Comparison of ENCODE assay signal across 26 mouse cellular contexts in genomic region chr1:177744521-177745325, GRCm38 (mm10). TPM values are rescaled to one million over a fixed set of nuclear protein-coding genes. Genes with fewer than 3 reads are reported as not detected.
DNase-seq lines count a peak whose midpoint lies in the region; ATAC-seq and TF ChIP-seq lines count a peak whose summit lies in the region.
"Had no signal": no experiment of that assay in that cellular context is flagged by ENCODE, and none has a peak within 500 bp of the region (broad histone marks: within the 10 kb centered on the region; RNA-seq: fewer than 3 reads in every experiment).

No protein-coding gene starts in this region.

- H3K9me3 ChIP-seq in kidney, embryonic 16.5 days (ENCODE audit: low read length) = peaks cover 6% of the 10 kb centered on the region
- peaks cover 1% of the 10 kb centered on the region for H3K9me3 ChIP-seq in ES-E14 (ENCODE audit: control insufficient read depth, insufficient read depth, low read depth, low read length)
- peaks cover 6% of the 10 kb centered on the region; the same call in 1 of the 2 replicates for H3K9me3 ChIP-seq in intestine, embryonic 14.5 days (ENCODE audit: control insufficient read depth, low read length)
- H3K9me3 ChIP-seq in stomach, embryonic 15.5 days = no peaks in the 10 kb centered on the region

- in situ Hi-C loops in ES-E14 (cut with MboI; ENCODE audit: low sequenced_read_pairs in 2 of 2, unreplicated experiment in 2 of 2) = no loop called here

- H3K27ac ChIP-seq in kidney, embryonic 16.5 days (ENCODE audit: low read length) = no peak overlapping the region
- H3K27ac ChIP-seq in ES-E14 (ENCODE audit: insufficient read depth, low read depth, low read length, poor library complexity, severe bottlenecking) = no peak overlapping the region
- H3K27ac ChIP-seq in intestine, embryonic 14.5 days (ENCODE audit: low read depth) = no peak overlapping the region
- no peak overlapping the region for H3K27ac ChIP-seq in stomach, embryonic 15.5 days
- H3K27ac ChIP-seq: forebrain, embryonic 10.5 days; gastrocnemius, adult 2 months; limb, embryonic 13.5 days; liver, embryonic 13.5 days; midbrain, embryonic 15.5 days had no signal

- no peak overlapping the region for H3K4me3 ChIP-seq in kidney, embryonic 16.5 days (ENCODE audit: low read length)
- H3K4me3 ChIP-seq in ES-E14 (ENCODE audit: insufficient read depth in 1 of 2, low read depth in 1 of 2, low read length in 2 of 2, poor library complexity in 1 of 2, severe bottlenecking in 1 of 2) = no peak overlapping the region
- no peak overlapping the region for H3K4me3 ChIP-seq in intestine, embryonic 14.5 days (ENCODE audit: low read depth, low read length)
- H3K4me3 ChIP-seq in stomach, embryonic 15.5 days (replicated peaks) = no peak overlapping the region
- H3K4me3 ChIP-seq: forebrain, embryonic 10.5 days; gastrocnemius, adult 2 months; limb, embryonic 13.5 days; liver, embryonic 13.5 days; midbrain, embryonic 15.5 days; myocyte had no signal

- no peaks in the 10 kb centered on the region for H3K4me1 ChIP-seq in kidney, embryonic 16.5 days (ENCODE audit: insufficient read depth, low read length)
- H3K4me1 ChIP-seq in ES-E14 (ENCODE audit: control insufficient read depth in 2 of 2, insufficient read depth in 2 of 2, low read length in 2 of 2, poor library complexity in 1 of 2) = no peaks in the 10 kb centered on the region
- H3K4me1 ChIP-seq in intestine, embryonic 14.5 days (replicated peaks; ENCODE audit: control insufficient read depth, insufficient read depth, low read length) = no peaks in the 10 kb centered on the region
- no peaks in the 10 kb centered on the region for H3K4me1 ChIP-seq in stomach, embryonic 15.5 days
- H3K4me1 ChIP-seq: limb, embryonic 13.5 days; liver, embryonic 13.5 days; midbrain, embryonic 15.5 days had no signal

- no peaks in the 10 kb centered on the region for H3K27me3 ChIP-seq in kidney, embryonic 16.5 days (ENCODE audit: insufficient read depth, low read length)
- H3K27me3 ChIP-seq in intestine, embryonic 14.5 days (replicated peaks; ENCODE audit: control insufficient read depth, insufficient read depth, low read length) = no peaks in the 10 kb centered on the region
- H3K27me3 ChIP-seq in stomach, embryonic 15.5 days (replicated peaks) = no peaks in the 10 kb centered on the region
- H3K27me3 ChIP-seq: limb, embryonic 13.5 days; liver, embryonic 13.5 days; midbrain, embryonic 15.5 days had no signal

- ATAC-seq in kidney, embryonic 16.5 days (ENCODE audit: low FRiP score, low TSS enrichment) = no peak
- ATAC-seq in intestine, embryonic 14.5 days (replicated peaks; ENCODE audit: low FRiP score, low TSS enrichment, low read depth) = 0 out of 2 replicates have a peak, but pooled peaks have one; percentile 36
- ATAC-seq in stomach, embryonic 15.5 days (ENCODE audit: insufficient read depth, low FRiP score, low read depth) = 0 out of 2 replicates have a peak, but pooled peaks have one; percentile 10
- ATAC-seq: hindbrain, embryonic 16.5 days; midbrain, embryonic 15.5 days had no signal

- 0 out of 2 replicates have a peak, but pooled peaks cover 4% of the 10 kb centered on the region for H3K36me3 ChIP-seq in kidney, embryonic 16.5 days (ENCODE audit: insufficient read depth, low read length)
- H3K36me3 ChIP-seq in ES-E14 (ENCODE audit: control insufficient read depth, insufficient read depth, low read length, poor library complexity, severe bottlenecking) = no peaks in the 10 kb centered on the region; the same call in 1 of the 2 replicates
- H3K36me3 ChIP-seq in intestine, embryonic 14.5 days (ENCODE audit: control insufficient read depth, insufficient read depth, low read length) = no peaks in the 10 kb centered on the region
- no peaks in the 10 kb centered on the region for H3K36me3 ChIP-seq in stomach, embryonic 15.5 days
- H3K36me3 ChIP-seq: limb, embryonic 13.5 days; liver, embryonic 13.5 days; midbrain, embryonic 15.5 days had no signal

- no peak overlapping the region for H3K9ac ChIP-seq in kidney, embryonic 16.5 days (replicated peaks; ENCODE audit: low read length)
- no peak overlapping the region for H3K9ac ChIP-seq in ES-E14 (ENCODE audit: insufficient read depth, low read depth, low read length, poor library complexity, severe bottlenecking)
- H3K9ac ChIP-seq in intestine, embryonic 14.5 days (ENCODE audit: low read length) = no peak overlapping the region
- H3K9ac ChIP-seq in stomach, embryonic 15.5 days = no peak overlapping the region
- H3K9ac ChIP-seq: limb, embryonic 13.5 days; liver, embryonic 13.5 days; midbrain, embryonic 15.5 days had no signal

- peak; percentile 40 to 47 for DNase-seq in kidney, adult 8-10 months
- no peak for DNase-seq in ES-E14 (ENCODE audit: low read depth, low spot score)
- DNase-seq in intestine, embryonic 14.5 days (ENCODE audit: low spot score) = no peak
- DNase-seq in retina, postnatal 1 day = no peak
- no peak for DNase-seq in T-cell, adult 2 months (ENCODE audit: low spot score)
- DNase-seq: adrenal gland, postnatal 36 days; cerebellum, adult 11-12 months; cerebellum, postnatal 36 days; gastrocnemius, adult 2 months; heart, postnatal 4 days; liver, embryonic 13.5 days; right cerebral cortex, postnatal 14 days; spleen, adult 18-20 months; thymus, adult 18-20 months had no signal

- no peak overlapping the region for H3K4me2 ChIP-seq in kidney, embryonic 16.5 days (replicated peaks; ENCODE audit: low read depth, low read length)
- no peak overlapping the region for H3K4me2 ChIP-seq in intestine, embryonic 14.5 days (ENCODE audit: low read length)
- H3K4me2 ChIP-seq in stomach, embryonic 15.5 days = no peak overlapping the region
- H3K4me2 ChIP-seq: limb, embryonic 13.5 days; liver, embryonic 13.5 days; midbrain, embryonic 15.5 days had no signal

- 77% methylated on average over 7 of the region's 7 CpGs for whole genome bisulfite sequencing in kidney, embryonic 16.5 days
- WGBS in intestine, embryonic 14.5 days = 80% methylated on average over 7 of the region's 7 CpGs
- WGBS in stomach, embryonic 15.5 days = 62% methylated on average over 7 of the region's 7 CpGs

TF ChIP-seq in ES-E14, 5 proteins besides CTCF, POLR2A, EP300 and RAD21:
- TF ChIP-seq MAFK (IDR thresholded peaks at IDR 0.05; ENCODE audit: insufficient read depth, low read depth, low read length) = peak; percentile 83
- TF ChIP-seq CHD2 (IDR thresholded peaks at IDR 0.05; ENCODE audit: low read depth, low read length) = no peak

RNA-seq across cellular contexts. Expression of gene 1700016C15Rik, which starts 15.1 kb away (rescaled TPM):
- 0.55 and 0.71 TPM in 2 replicates for polyA plus RNA-seq in kidney, embryonic 16.5 days (2015; fragmentation: Nextera tagmentation; extraction: Ambion mirVana)
- not detected in 2 replicates for total RNA-seq in ES-E14 (2012; rRNA removed)
- not detected in 2 replicates for polyA plus RNA-seq in intestine, embryonic 14.5 days (2014; fragmentation: Nextera tagmentation; extraction: Ambion mirVana)
- polyA plus RNA-seq in stomach, embryonic 15.5 days (2015; fragmentation: Nextera tagmentation; extraction: Ambion mirVana) = not detected in 2 replicates
- total RNA-seq: adrenal gland, postnatal 36 days; gastrocnemius, adult 2 months; heart, postnatal 4 days; layer of hippocampus, postnatal 25 days; left cerebral cortex, postnatal 14 days; megakaryocyte, adult 5-6 weeks had no signal
- polyA plus RNA-seq: forebrain, embryonic 10.5 days; heart, embryonic 14.5 days; hindbrain, embryonic 16.5 days; limb, embryonic 13.5 days; liver, embryonic 13.5 days; midbrain, embryonic 15.5 days; myocyte; neural tube, embryonic 14.5 days had no signal

RNA-seq across cellular contexts. Expression of gene Adss, which starts 51.6 kb away (rescaled TPM):
- 50.6 and 53.0 TPM in 2 replicates for polyA plus RNA-seq in kidney, embryonic 16.5 days (2015; fragmentation: Nextera tagmentation; extraction: Ambion mirVana)
- 63.7 and 96.9 TPM in 2 replicates for total RNA-seq in ES-E14 (2012; rRNA removed)
- polyA plus RNA-seq in intestine, embryonic 14.5 days (2014; fragmentation: Nextera tagmentation; extraction: Ambion mirVana) = 47.4 and 51.0 TPM in 2 replicates
- 51.7 and 52.8 TPM in 2 replicates for polyA plus RNA-seq in stomach, embryonic 15.5 days (2015; fragmentation: Nextera tagmentation; extraction: Ambion mirVana)

Comparison
In these comparisons a context has a peak if more than half of its experiments do, and no peak if none do; other contexts are left out.
1. DNase-seq: peak in kidney, adult 8-10 months (2 of 2); none in ES-E14 (single experiment), intestine, embryonic 14.5 days (single experiment), retina, postnatal 1 day (single experiment) and T-cell, adult 2 months (single experiment).